Mouse (Mus musculus): Measurements from ENCODE around the gene Gm9922.
A peak's percentile ranks its signal among the peaks of the same experiment; 100 is the strongest.

Gene Gm9922

DNA sequence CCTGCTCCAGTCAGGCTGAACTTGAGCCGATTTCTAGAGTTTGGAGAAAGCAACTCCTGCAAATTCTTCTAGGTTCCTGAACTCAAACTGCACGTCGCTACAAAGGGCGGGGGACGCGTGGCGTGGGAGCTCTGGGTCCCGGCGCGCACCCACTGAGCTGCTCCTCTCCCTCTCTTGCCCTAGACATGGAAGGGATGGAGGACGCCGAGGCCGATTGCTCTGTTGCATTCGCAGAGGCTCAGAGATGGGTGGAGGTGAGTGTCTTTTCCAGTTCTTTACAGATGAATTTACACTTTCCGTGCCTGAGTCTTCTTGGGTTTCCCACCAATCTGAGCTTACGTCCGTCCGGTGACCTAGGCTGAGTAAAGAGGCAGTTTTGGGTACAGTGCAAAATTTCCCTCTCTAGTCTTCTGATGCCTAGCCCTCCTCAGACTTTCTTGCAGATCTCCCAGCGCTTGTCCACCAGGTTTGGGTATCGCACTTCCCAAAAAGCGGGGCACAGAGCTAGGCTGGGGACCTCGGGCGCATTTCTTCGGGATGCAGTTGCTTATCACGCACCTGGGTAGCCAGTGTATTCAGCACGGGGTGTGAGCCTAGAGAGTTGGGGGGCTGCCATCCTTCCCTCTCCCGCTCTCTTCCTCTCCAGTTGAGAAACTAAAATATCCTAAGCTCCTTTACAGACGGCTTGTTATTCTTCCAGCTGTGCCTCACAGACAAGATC lies 518 bp upstream of the Gm9922 start:
- TF ChIP-seq CTCF (conservative IDR thresholded peaks at IDR 0.05; ENCODE audit: low read length) (no peak), POU5F1 (IDR thresholded peaks at IDR 0.05; ENCODE audit: borderline replicate concordance, low read length) (no peak), NANOG (IDR thresholded peaks at IDR 0.05; ENCODE audit: borderline replicate concordance, low read length) (no peak)
- peak overlapping the region; percentile 88 for H3K4me3 ChIP-seq (replicated peaks; ENCODE audit: low read length)
- peaks cover 23% of the 10 kb centered on the region for H3K4me1 ChIP-seq (replicated peaks; ENCODE audit: low read depth, low read length)
- H3K9me3 ChIP-seq (ENCODE audit: low read length), result no peaks in the 10 kb centered on the region
- H3K36me3 ChIP-seq (ENCODE audit: insufficient read depth, low read length), result no peaks in the 10 kb centered on the region
- H3K27me3 ChIP-seq (ENCODE audit: insufficient read depth, low read length), result peaks cover 35% of the 10 kb centered on the region

DNA sequence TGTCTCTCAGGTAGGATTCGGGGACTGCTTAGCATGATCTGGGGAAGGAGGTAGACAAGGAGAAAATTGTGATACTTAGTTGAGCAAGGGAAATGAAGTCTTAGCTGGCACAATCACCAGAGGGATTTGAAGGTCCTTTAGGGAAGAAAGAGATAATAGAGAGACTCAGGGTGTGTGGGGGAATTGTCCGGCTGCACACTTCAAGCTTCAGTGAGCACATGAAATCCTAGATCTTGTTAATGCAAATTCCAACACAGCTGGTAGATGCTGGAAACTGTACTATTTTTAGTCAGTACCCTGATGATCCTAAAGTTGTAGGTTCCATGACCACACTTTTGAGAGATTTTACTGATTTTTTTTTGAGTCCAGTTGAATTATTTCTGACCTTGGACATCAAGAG lies 15.2 kb downstream of the Gm9922 start:
- Histone ChIP-seq H3K27me3 (ENCODE audit: insufficient read depth, low read length) (peaks cover 12% of the 10 kb centered on the region), H3K4me1 (replicated peaks; ENCODE audit: low read depth, low read length) (peaks cover 9% of the 10 kb centered on the region), H3K36me3 (ENCODE audit: insufficient read depth, low read length) (no peaks in the 10 kb centered on the region), H3K9me3 (ENCODE audit: low read length) (no peaks in the 10 kb centered on the region), H3K4me3 (replicated peaks; ENCODE audit: low read length) (no peak overlapping the region)
- TF ChIP-seq NANOG (IDR thresholded peaks at IDR 0.05; ENCODE audit: borderline replicate concordance, low read length), result no peak
- TF ChIP-seq POU5F1 (IDR thresholded peaks at IDR 0.05; ENCODE audit: borderline replicate concordance, low read length), result no peak
- TF ChIP-seq CTCF (conservative IDR thresholded peaks at IDR 0.05; ENCODE audit: low read length), result no peak

DNA sequence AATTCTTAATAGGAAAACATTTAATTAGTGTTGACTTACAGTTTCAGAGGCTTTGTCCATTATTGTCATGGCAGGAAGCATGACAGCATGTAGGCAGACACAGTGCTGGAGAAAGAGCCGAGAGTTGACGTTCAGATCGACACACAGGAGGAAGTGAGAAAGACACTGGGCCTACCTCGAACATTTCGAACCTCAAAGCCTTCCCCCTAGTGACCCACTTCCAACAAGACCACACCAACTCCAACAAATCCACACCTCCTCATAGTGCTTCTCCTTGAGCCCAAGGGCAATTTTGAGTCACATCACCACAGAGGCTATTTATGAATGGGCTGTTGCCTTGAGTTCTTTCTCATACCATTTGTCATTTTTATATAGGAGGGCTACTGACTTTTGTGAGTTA lies 22.5 kb downstream of the Gm9922 start:
- H3K9me3 ChIP-seq (ENCODE audit: low read length), result no peaks in the 10 kb centered on the region

DNA sequence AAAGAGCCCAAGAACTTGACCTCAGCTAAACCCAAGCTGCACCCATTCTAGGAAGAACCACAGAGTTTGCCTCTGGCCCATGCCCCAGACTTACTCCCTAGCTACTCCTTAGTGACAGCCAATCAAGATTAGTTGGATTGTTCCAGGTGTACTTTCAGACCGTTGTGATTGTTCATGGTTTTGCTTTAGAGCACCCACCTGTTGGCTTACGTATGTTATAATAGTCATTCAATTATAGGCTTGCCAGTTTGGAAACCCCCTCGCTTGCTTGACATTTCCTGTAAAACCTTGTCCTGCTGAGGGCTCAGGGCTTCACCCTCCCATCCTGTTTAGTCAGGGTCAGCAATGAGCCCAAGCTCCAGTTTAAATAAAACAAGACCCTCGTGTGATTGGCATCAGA lies 25.1 kb downstream of the Gm9922 start:
- TF ChIP-seq NANOG (IDR thresholded peaks at IDR 0.05; ENCODE audit: borderline replicate concordance, low read length), result no peak
- TF ChIP-seq POU5F1 (IDR thresholded peaks at IDR 0.05; ENCODE audit: borderline replicate concordance, low read length), result no peak
- no peak for TF ChIP-seq CTCF (conservative IDR thresholded peaks at IDR 0.05; ENCODE audit: low read length)
- Histone ChIP-seq H3K9me3 (ENCODE audit: low read length) (no peaks in the 10 kb centered on the region), H3K27me3 (ENCODE audit: insufficient read depth, low read length) (no peaks in the 10 kb centered on the region), H3K36me3 (ENCODE audit: insufficient read depth, low read length) (no peaks in the 10 kb centered on the region), H3K4me1 (replicated peaks; ENCODE audit: low read depth, low read length) (peaks cover 3% of the 10 kb centered on the region), H3K4me3 (replicated peaks; ENCODE audit: low read length) (no peak overlapping the region)

More for the DNA sequence above, 22.5 kb downstream of the Gm9922 start:
- H3K27me3 ChIP-seq (ENCODE audit: insufficient read depth, low read length), result peaks cover 7% of the 10 kb centered on the region
- TF ChIP-seq NANOG (IDR thresholded peaks at IDR 0.05; ENCODE audit: borderline replicate concordance, low read length) (no peak), POU5F1 (IDR thresholded peaks at IDR 0.05; ENCODE audit: borderline replicate concordance, low read length) (no peak), CTCF (conservative IDR thresholded peaks at IDR 0.05; ENCODE audit: low read length) (no peak)
- peaks cover 12% of the 10 kb centered on the region for H3K4me1 ChIP-seq (replicated peaks; ENCODE audit: low read depth, low read length)
- H3K4me3 ChIP-seq (replicated peaks; ENCODE audit: low read length), result no peak overlapping the region
- H3K36me3 ChIP-seq (ENCODE audit: insufficient read depth, low read length), result no peaks in the 10 kb centered on the region

DNA sequence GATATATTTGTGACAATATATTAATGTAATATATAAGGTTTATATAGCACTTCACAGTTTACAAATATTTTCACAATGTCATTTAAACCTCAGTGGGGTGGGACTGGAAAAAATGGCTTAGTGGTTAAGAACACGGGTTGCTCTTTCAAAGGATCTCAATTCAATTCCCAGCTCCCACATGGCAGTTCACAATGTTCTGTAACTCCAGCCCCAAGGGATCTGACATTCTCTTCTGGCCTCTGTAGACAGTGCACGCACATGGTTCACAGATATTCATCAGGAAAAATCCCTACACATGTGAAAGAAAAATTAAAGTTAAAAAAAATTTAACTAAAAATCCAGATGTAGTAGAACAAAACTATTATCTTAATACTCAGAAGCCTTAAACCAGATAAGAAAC lies 41.2 kb downstream of the Gm9922 start:
- no peaks in the 10 kb centered on the region for H3K27me3 ChIP-seq (ENCODE audit: insufficient read depth, low read length)
- no peaks in the 10 kb centered on the region for H3K9me3 ChIP-seq (ENCODE audit: low read length)
- H3K4me3 ChIP-seq (replicated peaks; ENCODE audit: low read length), result no peak overlapping the region
- TF ChIP-seq POU5F1 (IDR thresholded peaks at IDR 0.05; ENCODE audit: borderline replicate concordance, low read length) (no peak), NANOG (IDR thresholded peaks at IDR 0.05; ENCODE audit: borderline replicate concordance, low read length) (no peak), CTCF (conservative IDR thresholded peaks at IDR 0.05; ENCODE audit: low read length) (no peak)
- H3K4me1 ChIP-seq (replicated peaks; ENCODE audit: low read depth, low read length), result peaks cover 7% of the 10 kb centered on the region
- H3K36me3 ChIP-seq (ENCODE audit: insufficient read depth, low read length), result peaks cover 50% of the 10 kb centered on the region

DNA sequence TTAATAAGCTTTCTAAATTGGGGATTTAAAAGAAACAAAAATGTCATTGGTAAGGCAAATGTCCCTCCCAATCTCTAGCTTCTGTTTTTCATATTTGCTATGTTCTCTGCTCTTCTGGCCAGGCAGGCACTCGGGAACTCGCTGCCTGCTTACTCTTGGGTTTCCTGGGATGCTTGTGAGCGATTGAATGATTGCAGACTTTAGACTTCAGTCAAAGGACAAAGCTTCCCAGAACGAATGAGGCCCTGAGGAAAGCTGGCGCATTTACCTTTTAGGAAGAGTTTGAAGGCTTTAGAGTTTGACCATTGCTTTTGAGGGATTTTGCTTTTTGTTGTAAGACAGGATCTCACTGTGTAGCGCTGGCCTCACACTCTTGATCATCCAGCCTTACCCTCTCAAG lies 41.9 kb downstream of the Gm9922 start:
- H3K4me3 ChIP-seq (replicated peaks; ENCODE audit: low read length), result no peak overlapping the region
- H3K4me1 ChIP-seq (replicated peaks; ENCODE audit: low read depth, low read length), result peaks cover 14% of the 10 kb centered on the region
- H3K36me3 ChIP-seq (ENCODE audit: insufficient read depth, low read length), result peaks cover 42% of the 10 kb centered on the region
- H3K27me3 ChIP-seq (ENCODE audit: insufficient read depth, low read length), result no peaks in the 10 kb centered on the region
- TF ChIP-seq NANOG (IDR thresholded peaks at IDR 0.05; ENCODE audit: borderline replicate concordance, low read length) (no peak), POU5F1 (IDR thresholded peaks at IDR 0.05; ENCODE audit: borderline replicate concordance, low read length) (no peak), CTCF (conservative IDR thresholded peaks at IDR 0.05; ENCODE audit: low read length) (no peak)
- H3K9me3 ChIP-seq (ENCODE audit: low read length), result no peaks in the 10 kb centered on the region
